ENCODE assay signal across 9 mouse cellular contexts in genomic region chr11:48869380-48870110, GRCm38 (mm10). TPM values are rescaled to one million over a fixed set of nuclear protein-coding genes. Genes with fewer than 3 reads are reported as not detected.
DNase-seq lines count a peak whose midpoint lies in the region; TF ChIP-seq lines count a peak whose summit lies in the region.
"Had no signal": no experiment of that assay in that cellular context is flagged by ENCODE, and none has a peak within 500 bp of the region (broad histone marks: within the 10 kb centered on the region; RNA-seq: fewer than 3 reads in every experiment).

No protein-coding gene starts in this region.

- no peak for TF ChIP-seq CTCF in spleen, adult 2 months (IDR thresholded peaks at IDR 0.05; ENCODE audit: extremely low read depth, insufficient read depth, insufficient read length, insufficient replicate concordance)
- TF ChIP-seq CTCF in liver, adult 2 months (IDR thresholded peaks at IDR 0.05; ENCODE audit: low read depth, low read length), result no peak

- H3K36me3 ChIP-seq in spleen, adult 2 months (ENCODE audit: control insufficient read depth, insufficient read depth, low read length), result peaks cover 25% of the 10 kb centered on the region
- peaks cover 25% of the 10 kb centered on the region for H3K36me3 ChIP-seq in liver, adult 2 months (ENCODE audit: control insufficient read depth, insufficient read depth, low read length)

- TF ChIP-seq POLR2A in spleen, adult 2 months (IDR thresholded peaks at IDR 0.05; ENCODE audit: low read depth, low read length), result no peak
- no peak for TF ChIP-seq POLR2A in liver, adult 2 months (IDR thresholded peaks at IDR 0.05; ENCODE audit: extremely low read depth, insufficient read depth, low read length)

- H3K9ac ChIP-seq in liver, adult 2 months (ENCODE audit: low read depth, low read length), result peak overlapping the region; percentile 50

- peak overlapping the region; percentile 67 for H3K27ac ChIP-seq in spleen, adult 2 months (ENCODE audit: insufficient read depth, low read length)
- peak overlapping the region; percentile 2 for H3K27ac ChIP-seq in liver, adult 2 months (replicated peaks; ENCODE audit: insufficient read depth, low read depth, low read length)

- H3K4me1 ChIP-seq in spleen, adult 2 months (ENCODE audit: control insufficient read depth, insufficient read depth, insufficient read length), result peaks cover 4% of the 10 kb centered on the region; the same call in 1 of the 2 replicates
- peaks cover 20% of the 10 kb centered on the region for H3K4me1 ChIP-seq in liver, adult 2 months (ENCODE audit: control insufficient read depth, insufficient read depth, low read length)

- H3K4me3 ChIP-seq in spleen, adult 2 months (ENCODE audit: extremely low read depth, insufficient read depth, insufficient read length), result peak overlapping the region; percentile 63
- peak overlapping the region; percentile 42 for H3K4me3 ChIP-seq in liver, adult 2 months (ENCODE audit: insufficient read depth, low read depth, low read length)

- peaks cover 3% of the 10 kb centered on the region; the same call in 1 of the 2 replicates for H3K79me2 ChIP-seq in liver, adult 2 months (ENCODE audit: control insufficient read depth, insufficient read depth, low read length)

- WGBS in spleen, adult 2 months, result 3% methylated on average over 7 of the region's 7 CpGs
- WGBS in liver, adult 2 months, result 2% methylated on average over 7 of the region's 7 CpGs

- no peaks in the 10 kb centered on the region for H3K27me3 ChIP-seq in spleen, adult 2 months (ENCODE audit: control insufficient read depth, insufficient read depth, low read length)
- no peaks in the 10 kb centered on the region for H3K27me3 ChIP-seq in liver, adult 2 months (ENCODE audit: control insufficient read depth, insufficient read depth, low read length)

- peak; percentile 18 for DNase-seq in adrenal gland, adult 2 months
- no peak for DNase-seq in adrenal gland, adult 8-10 months
- DNase-seq in spleen, adult 2 months (ENCODE audit: low read depth in 1 of 2, low spot score in 2 of 2), result no peak
- no peak for DNase-seq in spleen, postnatal 14 days (ENCODE audit: low spot score in 2 of 2)
- DNase-seq in liver, adult 2 months (ENCODE audit: extremely low read depth, low read depth, low spot score), result peak; percentile 30
- DNase-seq in thymus, postnatal 36 days, result peak; percentile 21 to 28
- DNase-seq in MN1 (ENCODE audit: low spot score), result no peak
- no peak for DNase-seq in cerebellum, postnatal 10 days
- DNase-seq: layer of hippocampus, postnatal 36 days had no signal

RNA-seq across cellular contexts. Expression of gene Irgm1, which starts 1.9 kb away (rescaled TPM):
- total RNA-seq in adrenal gland, adult 2 months (2021), result 10 to 100 TPM; 19.8 to 22.3 TPM
- polyA plus RNA-seq in adrenal gland, adult 2 months (2012; rRNA removed), result 4.1 and 6.3 TPM in 2 replicates
- total RNA-seq in adrenal gland, adult 8-10 months (2022), result 10 to 100 TPM; 21.0 to 26.7 (median 25.2) TPM
- 10.6 and 13.0 TPM in 2 replicates for polyA plus RNA-seq in spleen, adult 2 months (2012; rRNA removed)
- 43.0 and 48.4 TPM in 2 replicates for total RNA-seq in liver, adult 2 months (2014; rRNA removed)
- 29.9 and 33.3 TPM in 2 replicates for polyA plus RNA-seq in liver, adult 2 months (2012; rRNA removed)

RNA-seq across cellular contexts. Expression of gene Gm5431, which starts 32.5 kb away (rescaled TPM):
- 1 to 10 TPM; 1.8 to 2.9 TPM for total RNA-seq in adrenal gland, adult 2 months (2021)
- polyA plus RNA-seq in adrenal gland, adult 2 months (2012; rRNA removed), result 0.09 and 0.12 TPM in 2 replicates
- total RNA-seq in adrenal gland, adult 8-10 months (2022), result 1 to 10 TPM; 1.4 to 2.8 (median 2.6) TPM
- polyA plus RNA-seq in spleen, adult 2 months (2012; rRNA removed), result 0.36 and 0.37 TPM in 2 replicates
- 1.3 and 1.9 TPM in 2 replicates for total RNA-seq in liver, adult 2 months (2014; rRNA removed)
- polyA plus RNA-seq in liver, adult 2 months (2012; rRNA removed), result 0.10 and 0.12 TPM in 2 replicates

RNA-seq across cellular contexts. Expression of gene Gm12184, which starts 43.1 kb away (rescaled TPM):
- total RNA-seq in adrenal gland, adult 2 months (2021), result 1 to 10 TPM; 1.8 to 6.2 TPM
- polyA plus RNA-seq in adrenal gland, adult 2 months (2012; rRNA removed), result 10.5 and 17.5 TPM in 2 replicates
- 1 to 10 TPM; 2.9 to 3.5 (median 3.3) TPM for total RNA-seq in adrenal gland, adult 8-10 months (2022)
- 3.9 and 6.1 TPM in 2 replicates for polyA plus RNA-seq in spleen, adult 2 months (2012; rRNA removed)
- total RNA-seq in liver, adult 2 months (2014; rRNA removed), result 1.5 and 2.0 TPM in 2 replicates
- polyA plus RNA-seq in liver, adult 2 months (2012; rRNA removed), result 5.5 and 5.8 TPM in 2 replicates

RNA-seq across cellular contexts. Expression of gene Trim7, which starts 43.6 kb away (rescaled TPM):
- total RNA-seq in adrenal gland, adult 2 months (2021), result 1 to 10 TPM; 8.8 to 9.0 TPM
- 16.5 and 21.0 TPM in 2 replicates for polyA plus RNA-seq in adrenal gland, adult 2 months (2012; rRNA removed)
- total RNA-seq in adrenal gland, adult 8-10 months (2022), result 10 to 100 TPM; 10.1 to 14.9 (median 10.9) TPM
- polyA plus RNA-seq in spleen, adult 2 months (2012; rRNA removed), result 53.6 and 63.6 TPM in 2 replicates
- total RNA-seq in liver, adult 2 months (2014; rRNA removed), result 5.8 and 11.2 TPM in 2 replicates
- polyA plus RNA-seq in liver, adult 2 months (2012; rRNA removed), result 11.0 and 16.3 TPM in 2 replicates

RNA-seq across cellular contexts. Expression of gene Trim41, which starts 52.4 kb away (rescaled TPM):
- total RNA-seq in adrenal gland, adult 2 months (2021), result 10 to 100 TPM; 38.6 to 45.0 TPM
- 36.5 and 38.6 TPM in 2 replicates for polyA plus RNA-seq in adrenal gland, adult 2 months (2012; rRNA removed)
- 10 to 100 TPM; 35.5 to 69.9 (median 49.8) TPM for total RNA-seq in adrenal gland, adult 8-10 months (2022)
- polyA plus RNA-seq in spleen, adult 2 months (2012; rRNA removed), result 24.4 and 24.7 TPM in 2 replicates
- total RNA-seq in liver, adult 2 months (2014; rRNA removed), result 11.4 and 13.2 TPM in 2 replicates
- 13.7 and 18.2 TPM in 2 replicates for polyA plus RNA-seq in liver, adult 2 months (2012; rRNA removed)

Comparison
In these comparisons a context has a peak if more than half of its experiments do, and no peak if none do; other contexts are left out.
1. DNase-seq: peak in adrenal gland, adult 2 months (single experiment), liver, adult 2 months (single experiment) and thymus, postnatal 36 days (2 of 2); none in adrenal gland, adult 8-10 months (single experiment), spleen, adult 2 months (0 of 2), spleen, postnatal 14 days (0 of 2), MN1 (single experiment) and cerebellum, postnatal 10 days (0 of 2).